Mouse (Mus musculus): ENCODE data around the gene Tirap. TPM values are rescaled to one million over a fixed set of nuclear protein-coding genes. Genes with fewer than 3 reads are reported as not detected.
A peak's percentile ranks its signal among the peaks of the same experiment; 100 is the strongest.

Gene Tirap
- total and polyA plus RNA-seq, 2 experiments from 2014 or later: 3.4 to 4.3 TPM

DNA sequence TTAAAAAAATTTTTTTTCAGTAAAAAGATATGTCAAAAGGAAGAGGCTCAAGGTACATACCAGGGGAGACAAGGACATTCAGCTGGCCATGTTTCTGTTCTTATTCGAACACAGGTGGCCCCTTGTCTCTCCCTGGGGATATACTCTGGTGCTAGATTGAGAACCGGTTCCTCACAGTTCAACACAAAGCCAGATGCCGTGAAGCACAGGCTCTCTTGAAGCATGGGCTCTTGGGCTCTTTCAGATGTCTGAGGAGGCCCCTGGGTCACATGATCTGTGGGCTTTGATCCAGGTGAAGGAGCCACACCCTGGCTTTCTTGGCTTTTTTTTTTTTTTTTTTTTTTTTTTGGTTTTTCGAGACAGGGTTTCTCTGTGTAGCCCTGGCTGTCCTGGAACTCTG, 13.7 kb downstream of the Tirap start:
- DNase-seq (ENCODE audit: low spot score): no peak
- WGBS: 87% methylated on average over 3 of the region's 4 CpGs
- TF ChIP-seq CTCF (IDR thresholded peaks at IDR 0.05): no peak
- no peak for ATAC-seq (ENCODE audit: low FRiP score)
- Histone ChIP-seq H3K4me1 (ENCODE audit: insufficient read depth, low read length) (no peaks in the 10 kb centered on the region), H3K4me2 (ENCODE audit: low read depth, low read length, poor library complexity, severe bottlenecking) (no peak overlapping the region), H3K9ac (replicated peaks; ENCODE audit: low read length, poor library complexity, severe bottlenecking) (no peak overlapping the region), H3K27me3 (ENCODE audit: insufficient read depth, low read length) (no peaks in the 10 kb centered on the region), H3K9me3 (ENCODE audit: low read length) (no peaks in the 10 kb centered on the region), H3K36me3 (ENCODE audit: insufficient read depth, low read length) (no peaks in the 10 kb centered on the region), H3K4me3 (ENCODE audit: low read depth, low read length) (no peak overlapping the region), H3K27ac (ENCODE audit: low read depth, low read length) (no peak overlapping the region)

DNA sequence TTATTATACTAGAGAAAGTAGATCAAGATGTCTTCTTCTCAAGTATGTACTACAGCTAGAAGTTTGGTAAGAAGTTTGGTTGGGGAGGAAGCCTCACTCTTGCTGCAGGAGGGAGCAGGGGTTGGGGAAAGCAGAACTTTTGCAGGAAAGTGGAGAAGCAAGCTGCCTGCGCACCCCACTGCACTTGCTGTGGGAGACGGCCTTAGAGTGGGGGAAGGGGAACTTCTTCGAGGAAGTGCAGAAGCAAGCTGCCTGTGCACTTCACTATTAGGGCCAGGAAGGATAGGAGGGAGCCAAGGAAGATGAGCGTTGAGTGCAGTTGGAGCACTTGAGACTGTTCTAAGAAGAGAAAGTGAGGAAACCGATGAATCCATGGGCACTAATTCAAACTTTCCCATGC, 16.7 kb downstream of the Tirap start:
- ATAC-seq (ENCODE audit: low FRiP score): no peak
- H3K36me3 ChIP-seq (ENCODE audit: insufficient read depth, low read length): no peaks in the 10 kb centered on the region

GRCm38 (mm10) chr9:35182832-35183231, 17.3 kb downstream of the Tirap start:
- Histone ChIP-seq H3K4me3 (ENCODE audit: low read depth, low read length) (no peak overlapping the region), H3K27ac (ENCODE audit: low read depth, low read length) (no peak overlapping the region), H3K4me2 (ENCODE audit: low read depth, low read length, poor library complexity, severe bottlenecking) (no peak overlapping the region), H3K36me3 (ENCODE audit: insufficient read depth, low read length) (no peaks in the 10 kb centered on the region), H3K9ac (replicated peaks; ENCODE audit: low read length, poor library complexity, severe bottlenecking) (no peak overlapping the region), H3K9me3 (ENCODE audit: low read length) (no peaks in the 10 kb centered on the region), H3K27me3 (ENCODE audit: insufficient read depth, low read length) (no peaks in the 10 kb centered on the region), H3K4me1 (ENCODE audit: insufficient read depth, low read length) (no peaks in the 10 kb centered on the region)
- TF ChIP-seq CTCF (IDR thresholded peaks at IDR 0.05): no peak
- WGBS: 82% methylated on average over 2 of the region's 2 CpGs
- no peak for DNase-seq (ENCODE audit: low spot score)
- no peak for ATAC-seq (ENCODE audit: low FRiP score)

More for the DNA sequence above, 16.7 kb downstream of the Tirap start:
- no peak for TF ChIP-seq CTCF (IDR thresholded peaks at IDR 0.05)
- Histone ChIP-seq H3K4me1 (ENCODE audit: insufficient read depth, low read length) (no peaks in the 10 kb centered on the region), H3K9me3 (ENCODE audit: low read length) (no peaks in the 10 kb centered on the region), H3K27ac (ENCODE audit: low read depth, low read length) (no peak overlapping the region), H3K9ac (replicated peaks; ENCODE audit: low read length, poor library complexity, severe bottlenecking) (no peak overlapping the region), H3K4me3 (ENCODE audit: low read depth, low read length) (no peak overlapping the region), H3K4me2 (ENCODE audit: low read depth, low read length, poor library complexity, severe bottlenecking) (no peak overlapping the region), H3K27me3 (ENCODE audit: insufficient read depth, low read length) (no peaks in the 10 kb centered on the region)
- WGBS: 70% methylated on average over 5 of the region's 5 CpGs
- no peak for DNase-seq (ENCODE audit: low spot score)

GRCm38 (mm10) chr9:35176124-35176659, 23.9 kb downstream of the Tirap start:
- peak; percentile 29; the same call in 1 of the 2 replicates for ATAC-seq (ENCODE audit: low FRiP score)
- TF ChIP-seq CTCF (IDR thresholded peaks at IDR 0.05): no peak
- WGBS: 45% methylated on average over 14 of the region's 14 CpGs

DNA sequence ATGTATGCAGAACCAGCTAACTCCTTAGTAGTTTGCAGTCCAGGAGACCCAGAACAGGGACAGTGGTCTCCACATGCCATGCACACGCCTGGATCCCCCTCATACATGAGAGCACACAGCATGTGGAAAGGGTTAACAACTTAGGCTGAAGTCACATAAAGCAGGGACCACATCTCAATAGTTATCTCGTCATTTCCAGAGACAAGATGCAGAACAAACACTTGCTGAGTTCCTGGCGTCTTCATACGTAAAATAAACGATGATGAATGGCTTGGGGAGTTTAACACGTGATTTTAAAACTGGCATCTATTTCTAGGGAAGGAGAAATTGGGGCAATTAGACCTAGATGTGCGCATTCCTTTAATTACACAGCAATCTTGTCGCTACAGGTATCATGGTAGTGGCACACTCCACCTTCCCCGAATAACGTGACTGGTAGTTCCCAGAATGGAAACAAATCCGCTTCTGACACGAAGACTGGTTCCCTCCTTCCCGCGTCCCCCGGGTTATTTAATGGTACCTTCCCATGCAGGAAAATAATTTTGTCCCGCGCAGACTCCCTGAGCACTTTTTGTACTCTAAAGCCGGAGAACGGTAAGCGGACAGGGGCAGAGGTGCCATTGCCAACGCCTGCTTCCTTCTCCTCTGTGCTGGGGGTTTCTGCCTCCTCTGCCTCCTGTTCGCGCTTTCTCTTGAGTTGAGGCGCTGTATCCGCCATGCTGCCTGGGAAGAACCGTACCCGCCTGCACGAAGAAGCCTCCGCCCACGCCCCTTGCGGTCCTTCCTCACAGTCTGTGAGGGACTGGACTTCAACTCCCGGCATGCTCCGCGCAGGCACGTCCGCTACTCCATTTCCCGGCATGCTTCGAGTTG, 24.6 kb downstream of the Tirap start, which contains the start of gene Dcps:
Dcps (minus strand) TSS at position 811 of the 873 bp plus-strand sequence.
- Histone ChIP-seq H3K27me3 (ENCODE audit: insufficient read depth, low read length) (no peaks in the 10 kb centered on the region), H3K27ac (ENCODE audit: low read depth, low read length) (peak within 1 kb of the TSS; percentile 82), H3K36me3 (ENCODE audit: insufficient read depth, low read length) (no peaks in the 10 kb centered on the region), H3K9ac (replicated peaks; ENCODE audit: low read length, poor library complexity, severe bottlenecking) (peak within 1 kb of the TSS; percentile 54), H3K4me2 (ENCODE audit: low read depth, low read length, poor library complexity, severe bottlenecking) (peak within 1 kb of the TSS; percentile 59), H3K4me1 (ENCODE audit: insufficient read depth, low read length) (peaks cover 4% of the 10 kb centered on the region), H3K9me3 (ENCODE audit: low read length) (no peaks in the 10 kb centered on the region), H3K4me3 (ENCODE audit: low read depth, low read length) (peak within 1 kb of the TSS; percentile 47)
- ATAC-seq (ENCODE audit: low FRiP score): peak; percentile 96
- peak; percentile 95 for DNase-seq (ENCODE audit: low spot score)
- under 1% methylated on average over 38 of the region's 38 CpGs for WGBS
- TF ChIP-seq CTCF (IDR thresholded peaks at IDR 0.05): peak; percentile 61

More at GRCm38 (mm10) chr9:35176124-35176659, 23.9 kb downstream of the Tirap start:
- no peaks in the 10 kb centered on the region for H3K9me3 ChIP-seq (ENCODE audit: low read length)
- H3K27me3 ChIP-seq (ENCODE audit: insufficient read depth, low read length): no peaks in the 10 kb centered on the region
- DNase-seq (ENCODE audit: low spot score): no peak
- H3K9ac ChIP-seq (replicated peaks; ENCODE audit: low read length, poor library complexity, severe bottlenecking): peak overlapping the region; percentile 54
- H3K27ac ChIP-seq (ENCODE audit: low read depth, low read length): peak overlapping the region; percentile 82
- H3K36me3 ChIP-seq (ENCODE audit: insufficient read depth, low read length): no peaks in the 10 kb centered on the region
- peak overlapping the region; percentile 59 for H3K4me2 ChIP-seq (ENCODE audit: low read depth, low read length, poor library complexity, severe bottlenecking)
- H3K4me1 ChIP-seq (ENCODE audit: insufficient read depth, low read length): peaks cover 4% of the 10 kb centered on the region
- H3K4me3 ChIP-seq (ENCODE audit: low read depth, low read length): peak overlapping the region; percentile 47

- DNase-seq (ENCODE audit: low spot score) (no peak), ATAC-seq (ENCODE audit: low FRiP score) (no peak)
- Histone ChIP-seq H3K9me3 (ENCODE audit: low read length) (no peaks in the 10 kb centered on the region), H3K9ac (replicated peaks; ENCODE audit: low read length, poor library complexity, severe bottlenecking) (no peak overlapping the region), H3K4me2 (ENCODE audit: low read depth, low read length, poor library complexity, severe bottlenecking) (no peak overlapping the region), H3K36me3 (ENCODE audit: insufficient read depth, low read length) (peaks cover 9% of the 10 kb centered on the region), H3K27ac (ENCODE audit: low read depth, low read length) (no peak overlapping the region), H3K27me3 (ENCODE audit: insufficient read depth, low read length) (no peaks in the 10 kb centered on the region), H3K4me3 (ENCODE audit: low read depth, low read length) (no peak overlapping the region), H3K4me1 (ENCODE audit: insufficient read depth, low read length) (peaks cover 4% of the 10 kb centered on the region)
- 89% methylated on average over 1 of the region's 1 CpGs for WGBS
- no peak for TF ChIP-seq CTCF (IDR thresholded peaks at IDR 0.05)
Measured at GRCm38 (mm10) chr9:35173331-35173730, 26.8 kb downstream of the Tirap start.

All from midbrain, postnatal 0 days (tissue).